Mouse (Mus musculus) heart, postnatal 14 days (tissue): ENCODE results near the gene Cacng3. TPM values are rescaled to one million over a fixed set of nuclear protein-coding genes. Genes with fewer than 3 reads are reported as not detected.

Experiments
- DNase-seq, 2 experiments: peaks; one replicate each; pipeline ENCODE4 v3.0.0; 2021 to 2022
- intact Hi-C: fragments of 180-260 bp; cut with DNase I; formaldehyde crosslinking; loops from one replicate; pipeline ENCODE4 v1.15.1; 2025
- long read RNA-seq, 2 experiments: library from polyadenylated mRNA; stranded (forward); transcript quantifications; one replicate each; pipeline ENCODE4 v2.0.0; 2021
- total RNA-seq, 2 experiments: library from RNA; stranded (reverse); gene quantifications; 2 replicates each; pipeline ENCODE4 v1.2.3; 2021

The Cacng3 gene
- under 1 TPM in 1 of 2 experiments, not detected in 1; 0.12 TPM for total RNA-seq
- long read RNA-seq, experiment 1 = 0 reads
- long read RNA-seq, experiment 2 = 0 reads

- DNase-seq = no peak
- intact Hi-C loops = loop anchor here (5.0 kb wide), 2 partner anchors 178 to 237 kb away; no protein-coding TSS in a partner anchor
Observed at GRCm38 (mm10) chr7:122670442-122670872, at the start of gene Cacng3. Cacng3 (plus strand) TSS chr7:122670492.

DNA sequence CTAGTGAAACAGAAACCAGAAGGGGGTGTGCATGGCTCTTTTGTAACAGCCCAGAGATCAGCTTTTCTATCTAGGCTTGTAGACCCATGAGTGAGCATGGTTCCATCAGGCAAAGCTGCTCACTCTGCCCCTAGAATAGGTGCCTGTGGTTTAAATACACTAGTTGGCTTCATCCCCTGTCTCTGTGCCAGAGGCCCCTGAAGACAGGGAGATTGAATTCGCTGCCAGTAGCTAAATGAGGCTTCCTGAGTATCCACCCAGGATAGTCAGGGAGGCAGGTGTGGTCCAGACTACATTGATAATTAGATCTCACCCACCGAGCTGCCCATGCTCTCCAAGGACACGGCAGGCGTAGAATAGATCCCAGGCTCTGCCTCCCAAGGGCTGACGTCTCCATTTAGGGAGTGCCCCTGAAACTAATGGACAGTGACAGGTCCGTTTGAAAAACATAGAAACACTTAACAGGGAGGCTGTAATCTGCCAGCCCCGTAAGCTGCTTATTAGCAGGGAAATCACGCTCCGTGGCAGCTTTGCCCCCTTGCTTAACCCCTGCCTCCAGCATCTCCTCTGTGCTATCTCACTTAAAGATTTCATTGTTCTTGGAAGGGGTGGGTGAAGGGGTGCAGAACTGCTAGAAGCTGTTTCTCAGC lies 48.0 kb upstream of the Cacng3 start:
- DNase-seq = no peak
- intact Hi-C loops = no loop called here

DNA sequence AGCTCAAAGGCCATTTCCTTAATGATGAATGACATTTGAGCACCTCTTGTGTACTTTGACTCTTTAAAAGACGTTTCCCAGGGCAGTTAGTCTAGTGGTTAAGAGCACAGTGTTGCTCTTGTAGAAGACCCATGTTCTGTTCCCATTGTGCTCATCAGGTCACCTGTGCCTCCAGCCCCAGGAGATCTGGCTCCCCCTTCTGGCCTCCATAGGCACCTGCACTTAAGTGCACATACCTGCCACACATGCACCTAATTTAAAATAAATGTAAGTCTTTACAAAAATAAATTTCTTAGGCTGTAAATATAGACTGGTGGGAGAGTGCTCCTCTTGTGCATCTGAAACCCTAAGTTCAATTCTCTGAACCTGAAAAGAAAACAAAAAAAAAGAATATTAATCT lies 46.5 kb upstream of the Cacng3 start:
- no peak for DNase-seq
- intact Hi-C loops = no loop called here

GRCm38 (mm10) chr7:122628050-122628449 lies 42.2 kb upstream of the Cacng3 start:
- intact Hi-C loops = no loop called here
- no peak for DNase-seq

- DNase-seq = no peak
- intact Hi-C loops = no loop called here
Observed at GRCm38 (mm10) chr7:122630386-122630785, 39.9 kb upstream of the Cacng3 start.

DNA sequence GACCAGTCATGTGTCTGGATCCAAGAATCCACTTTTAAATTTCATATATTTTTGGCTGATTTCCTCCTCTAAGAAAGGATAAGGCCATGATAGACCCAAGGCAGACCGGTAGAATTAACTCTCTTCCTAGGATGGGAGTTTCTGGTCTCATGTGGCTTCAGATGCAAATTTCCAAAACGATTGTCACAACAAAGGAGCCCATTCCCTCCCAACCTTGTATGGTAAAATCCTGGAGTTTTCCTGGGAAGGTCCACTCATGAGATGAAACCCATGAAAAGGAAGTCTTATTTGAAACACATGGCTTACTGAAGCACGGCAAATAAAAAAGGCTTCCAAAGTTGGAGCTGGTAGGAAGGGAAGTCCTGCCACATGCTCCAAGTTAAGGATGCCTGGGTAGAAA lies 39.1 kb upstream of the Cacng3 start:
- intact Hi-C loops = no loop called here
- no peak for DNase-seq

GRCm38 (mm10) chr7:122632946-122633345 lies 37.3 kb upstream of the Cacng3 start:
- intact Hi-C loops = no loop called here
- DNase-seq = no peak

- intact Hi-C loops = no loop called here
- DNase-seq = no peak
Observed at GRCm38 (mm10) chr7:122633463-122633862, 36.8 kb upstream of the Cacng3 start.

DNA sequence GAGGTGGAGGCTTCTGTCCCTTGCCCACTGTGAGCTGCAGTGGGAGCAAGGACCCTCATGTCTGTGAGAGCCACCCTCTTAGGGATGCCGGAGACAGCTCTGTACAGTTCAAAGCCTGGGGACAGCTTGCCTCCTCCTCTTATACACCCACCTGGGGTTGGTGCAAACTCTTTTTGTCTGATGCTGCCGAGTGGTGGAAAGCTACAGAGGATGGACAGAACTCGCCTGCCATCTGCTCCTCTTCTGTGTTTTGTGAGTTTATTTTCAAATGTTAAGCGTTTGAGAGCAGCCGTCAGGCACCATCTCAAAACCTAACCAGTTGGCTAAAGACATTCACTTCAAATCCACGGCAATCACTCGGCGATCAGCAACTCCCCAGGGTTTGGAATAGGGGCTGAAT lies 26.6 kb upstream of the Cacng3 start:
- DNase-seq = no peak
- intact Hi-C loops = no loop called here

GRCm38 (mm10) chr7:122649306-122649705 lies 21.0 kb upstream of the Cacng3 start:
- no peak for DNase-seq
- intact Hi-C loops = no loop called here

GRCm38 (mm10) chr7:122652523-122652922 lies 17.8 kb upstream of the Cacng3 start:
- DNase-seq = no peak
- intact Hi-C loops = no loop called here

- intact Hi-C loops = no loop called here
- no peak for DNase-seq
Observed at GRCm38 (mm10) chr7:122656671-122657070, 13.6 kb upstream of the Cacng3 start.

DNA sequence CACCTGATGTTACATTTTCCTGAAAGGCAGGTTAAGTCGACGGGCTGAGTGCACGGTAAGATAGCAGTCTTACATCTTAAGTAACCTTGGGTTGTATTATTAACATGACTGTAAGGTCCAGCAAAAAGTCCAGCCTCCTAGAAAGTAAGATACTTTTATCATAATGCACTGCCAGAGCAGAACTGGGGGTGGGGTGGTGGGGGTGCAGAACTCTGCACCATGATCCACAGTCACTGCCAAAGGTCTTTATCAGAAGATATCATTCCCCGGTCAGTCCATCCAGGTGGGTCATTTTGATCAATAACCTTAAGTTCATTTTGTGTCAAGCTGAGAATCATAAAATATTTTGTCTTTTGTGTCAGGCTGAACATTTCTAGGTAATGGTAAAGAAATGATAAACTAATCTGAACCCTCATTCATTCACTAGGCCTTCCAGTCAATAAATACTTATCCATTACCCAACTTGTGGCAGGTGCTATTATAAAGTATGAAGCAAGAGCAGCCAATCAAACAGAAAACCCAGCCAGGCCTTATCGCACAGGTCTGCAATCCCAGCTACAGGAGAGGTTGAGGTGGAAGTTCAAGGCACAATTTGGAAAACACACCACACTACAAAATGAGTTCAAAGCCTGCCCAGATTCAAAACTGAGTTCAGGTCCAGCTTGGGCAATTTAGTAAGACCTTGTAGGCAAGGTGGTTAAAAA lies 12.7 kb upstream of the Cacng3 start:
- intact Hi-C loops = no loop called here
- DNase-seq = no peak

- intact Hi-C loops = loop anchor here (2.0 kb wide), 1 partner anchor 195 kb away; no protein-coding TSS in a partner anchor
- no peak for DNase-seq
Observed at GRCm38 (mm10) chr7:122665311-122666049, 4.8 kb upstream of the Cacng3 start.

DNA sequence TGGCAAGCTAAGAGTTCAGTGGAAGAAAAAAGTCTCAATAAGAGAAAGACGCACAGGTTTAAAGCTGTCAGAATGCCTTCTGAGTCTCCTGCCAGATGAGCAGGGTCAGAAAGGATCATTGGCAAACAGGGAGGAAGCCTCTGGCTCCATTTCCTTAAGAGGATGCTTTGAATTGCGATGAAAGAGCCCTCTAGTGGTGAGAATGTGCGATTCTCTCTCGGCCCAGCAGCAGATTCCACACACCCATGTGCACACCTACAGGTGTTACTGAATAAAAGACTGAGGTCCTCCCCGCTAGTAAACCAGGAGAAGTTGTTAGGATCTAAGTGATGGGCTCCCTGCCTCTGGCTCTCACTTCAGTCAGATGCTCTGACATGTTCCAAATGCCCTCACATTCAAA lies 2.4 kb upstream of the Cacng3 start:
- DNase-seq = peak in 1 of 2 experiments; percentile 18
- intact Hi-C loops = loop anchor here (2.0 kb wide), 2 partner anchors 197 to 253 kb away; no protein-coding TSS in a partner anchor

DNA sequence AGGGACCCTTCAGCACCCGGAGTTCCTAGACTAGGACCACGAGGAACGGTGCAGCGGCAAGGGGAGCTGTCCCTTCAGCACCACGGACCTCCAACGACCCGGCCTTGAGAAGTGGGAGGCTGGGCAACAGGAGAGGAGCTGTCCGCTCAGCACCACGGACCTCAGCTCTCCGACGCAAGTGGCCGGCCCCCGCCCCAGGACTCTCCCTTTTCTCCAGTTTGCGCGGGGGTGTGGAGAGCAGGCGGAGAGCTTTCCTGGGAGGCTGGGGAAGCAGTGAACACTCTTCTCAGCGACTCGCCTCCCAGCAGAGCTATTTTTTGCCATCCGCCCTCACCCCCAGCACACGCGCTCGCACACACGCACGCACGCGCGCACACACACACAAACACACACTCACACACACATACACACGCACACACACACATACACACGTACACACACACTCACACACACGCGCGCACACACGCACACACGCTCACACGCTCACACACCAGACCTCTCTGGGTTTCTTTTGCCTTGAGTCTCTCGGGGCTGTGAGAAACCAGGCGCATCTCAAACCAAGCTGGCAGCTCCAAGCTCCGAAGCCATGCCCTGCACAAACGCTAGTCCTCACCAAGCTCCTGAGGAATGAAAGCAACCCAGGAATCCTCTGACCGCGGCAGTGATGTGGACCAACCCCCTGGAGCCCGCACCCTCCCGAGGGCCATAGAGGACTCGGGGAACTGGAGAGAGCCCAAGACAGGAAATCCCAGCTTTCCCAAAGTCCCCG lies 765 bp downstream of the Cacng3 start:
- peak; percentile 93 to 96 for DNase-seq
- intact Hi-C loops = loop anchor here (5.0 kb wide), 2 partner anchors 179 to 236 kb away; no protein-coding TSS in a partner anchor

DNA sequence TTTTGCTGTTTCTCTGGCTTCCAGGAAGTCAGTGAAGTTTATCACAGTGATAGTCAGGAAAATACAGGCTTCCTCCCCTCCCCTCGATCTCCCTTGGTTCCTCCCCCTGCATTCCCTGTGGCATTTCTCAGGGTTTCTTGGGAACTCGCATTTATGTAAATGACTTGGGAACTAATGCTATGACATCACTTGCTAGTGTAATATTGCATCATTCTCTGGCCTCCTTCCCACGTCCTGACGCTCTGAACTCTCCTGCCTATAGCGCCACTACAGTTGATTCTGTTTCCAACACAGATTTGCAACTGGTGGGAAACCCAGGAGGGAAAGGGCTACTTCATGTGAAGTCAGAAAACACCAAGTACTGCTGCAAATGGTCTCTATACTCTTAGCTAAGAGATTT lies 2.7 kb downstream of the Cacng3 start:
- no peak for DNase-seq
- intact Hi-C loops = loop anchor here (5.0 kb wide), 2 partner anchors 181 to 234 kb away; no protein-coding TSS in a partner anchor

GRCm38 (mm10) chr7:122675207-122675606 lies 4.9 kb downstream of the Cacng3 start:
- intact Hi-C loops = no loop called here
- DNase-seq = no peak

DNA sequence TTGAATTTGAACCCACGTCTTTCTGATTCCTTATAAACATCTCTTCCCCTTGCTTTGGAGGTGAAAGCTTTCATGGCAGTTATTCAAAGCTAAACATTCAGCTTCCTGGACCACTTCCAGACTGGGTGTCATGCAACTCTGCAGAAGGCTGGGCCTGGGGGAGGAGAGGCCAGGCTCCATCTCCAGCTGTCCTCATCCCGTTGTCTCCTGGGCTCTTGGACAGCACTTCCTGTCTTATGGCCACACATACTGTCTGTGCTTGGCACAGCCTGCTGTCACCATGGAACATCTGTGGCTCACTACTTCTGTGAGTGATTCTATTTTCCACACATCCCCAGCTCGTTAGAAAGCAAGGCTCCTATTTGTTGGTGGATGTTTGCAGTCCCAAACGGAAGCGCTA lies 31.5 kb downstream of the Cacng3 start:
- intact Hi-C loops = no loop called here

DNA sequence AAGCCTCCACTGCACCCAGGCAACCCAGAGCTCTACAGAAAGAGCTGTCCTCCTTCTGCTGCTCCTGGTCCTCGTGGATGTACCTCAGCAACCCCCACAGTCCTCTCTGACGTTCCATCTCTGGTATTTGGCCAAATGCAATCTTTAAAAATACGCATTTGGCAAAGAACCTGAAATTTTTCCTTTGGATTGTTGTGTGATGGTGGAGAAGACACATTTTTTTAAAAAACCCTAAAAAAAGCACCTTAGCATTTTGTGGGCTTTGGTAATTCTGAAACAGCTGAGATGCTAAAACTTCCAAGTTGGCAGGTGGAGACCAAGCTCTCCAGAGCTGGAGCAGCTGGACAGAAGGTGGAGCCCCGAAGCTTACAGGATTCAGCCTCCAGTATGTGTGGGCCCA lies 32.2 kb downstream of the Cacng3 start:
- intact Hi-C loops = no loop called here
- no peak for DNase-seq

More for the DNA sequence above, 31.5 kb downstream of the Cacng3 start:
- DNase-seq = no peak
